Mouse (Mus musculus) central nervous system, embryonic 11.5 days (tissue): ENCODE data around the gene Rsph3b. TPM values are rescaled to one million over a fixed set of nuclear protein-coding genes. Genes with fewer than 3 reads are reported as not detected.

Experiments used
- polyA plus RNA-seq: library from polyadenylated mRNA; depleted of rRNA; stranded (reverse); fragments of >200 nt; gene quantifications from 2 replicates; pipeline ENCODE4 v1.2.3, GENCODE M21; 2012; rRNA removed

The Rsph3b gene
- 23.2 and 25.1 TPM in 2 replicates for polyA plus RNA-seq

DNA sequence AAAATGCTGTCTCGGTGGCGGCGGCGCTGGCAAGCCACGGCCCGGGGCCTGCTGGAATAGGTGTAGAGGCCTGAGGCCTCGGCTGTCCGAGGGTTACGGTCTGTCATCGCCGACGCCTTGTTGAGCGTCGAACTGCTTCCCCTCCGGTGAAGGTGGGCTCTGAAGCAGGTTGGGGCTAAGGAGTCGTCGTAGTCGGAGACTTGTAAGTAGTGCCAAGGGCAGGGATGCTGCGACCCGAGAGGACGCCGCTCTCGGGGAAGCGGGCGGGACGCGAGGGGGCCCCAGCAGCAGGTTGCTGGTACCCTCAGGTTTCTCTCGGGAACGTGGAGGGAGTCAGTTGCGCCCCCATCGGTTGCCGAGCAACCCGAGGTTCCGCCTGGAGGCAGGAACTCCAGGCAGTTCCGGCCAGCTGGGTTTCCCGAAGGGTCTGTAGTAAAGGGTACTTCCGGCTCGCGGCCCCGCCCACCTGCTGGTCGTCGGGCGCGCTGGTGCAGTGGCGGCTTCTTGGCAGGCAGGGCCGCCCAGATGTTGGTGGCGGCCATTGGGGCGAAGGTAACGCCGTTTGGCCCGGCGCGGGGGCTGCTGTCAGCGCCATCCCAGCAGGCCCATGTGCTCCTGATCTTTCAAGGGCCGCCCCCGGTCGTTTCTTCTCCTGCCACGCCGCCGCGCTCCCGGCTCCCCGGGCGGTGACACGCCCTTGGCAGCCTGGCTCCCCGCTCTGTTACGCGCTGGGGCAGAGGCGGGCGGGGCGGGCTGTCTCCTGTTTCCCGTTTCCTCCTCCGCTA lies at the start of gene Rsph3b:
Gene Rsph3b (minus strand): TSS at position 699 of the 785 bp plus-strand sequence.

DNA sequence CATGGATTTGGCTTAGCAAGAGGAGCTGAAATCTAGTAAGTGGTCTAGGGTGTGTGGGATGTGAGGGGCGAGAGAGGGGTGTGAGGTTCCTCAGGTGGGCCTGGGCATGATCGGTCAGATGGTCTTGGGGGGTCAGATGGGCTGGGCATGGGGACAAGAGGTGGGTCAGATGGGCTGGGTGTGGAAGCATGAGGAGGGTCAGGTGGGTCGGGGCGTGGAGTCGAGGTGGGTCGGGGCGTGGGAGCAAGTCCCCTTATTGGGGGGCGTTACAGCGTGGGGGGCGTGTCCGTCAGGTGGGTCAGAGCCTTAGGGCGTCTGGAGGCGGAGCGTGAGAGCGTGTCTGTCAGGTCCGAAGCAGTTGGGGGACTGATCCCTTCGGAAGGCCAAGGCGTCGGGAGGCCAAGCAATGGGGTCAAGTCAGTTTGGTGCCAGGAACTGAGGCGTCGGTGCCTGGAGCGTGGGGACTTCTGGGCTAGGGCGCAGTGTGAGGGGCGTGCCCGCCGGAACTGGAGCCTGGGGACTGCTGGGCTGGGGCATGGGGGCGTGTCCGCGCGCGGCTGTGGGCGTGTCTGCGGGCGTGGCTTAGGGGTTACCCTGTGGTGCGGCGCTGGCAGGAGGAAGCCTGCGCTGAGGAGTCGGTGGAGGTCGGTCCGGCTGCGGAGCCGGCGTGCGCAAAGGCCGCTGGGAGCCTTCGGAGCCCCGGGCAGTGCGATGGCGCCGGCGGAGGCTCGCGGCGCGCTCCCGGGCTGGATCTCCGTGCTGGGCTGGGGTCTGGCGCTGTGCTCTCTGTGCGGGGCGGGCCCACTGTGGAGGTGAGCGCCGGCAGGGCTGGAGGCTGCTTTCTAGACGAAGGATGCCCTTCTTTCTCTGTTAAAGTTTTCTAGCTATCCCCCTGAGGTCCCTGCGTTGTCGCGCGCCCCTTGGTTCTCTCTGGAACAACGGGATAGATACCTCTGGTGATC lies 30.1 kb upstream of the Rsph3b start, which contains the start of gene Gm49721:
Gene Gm49721 (plus strand): TSS at position 618 of the 962 bp plus-strand sequence.

DNA sequence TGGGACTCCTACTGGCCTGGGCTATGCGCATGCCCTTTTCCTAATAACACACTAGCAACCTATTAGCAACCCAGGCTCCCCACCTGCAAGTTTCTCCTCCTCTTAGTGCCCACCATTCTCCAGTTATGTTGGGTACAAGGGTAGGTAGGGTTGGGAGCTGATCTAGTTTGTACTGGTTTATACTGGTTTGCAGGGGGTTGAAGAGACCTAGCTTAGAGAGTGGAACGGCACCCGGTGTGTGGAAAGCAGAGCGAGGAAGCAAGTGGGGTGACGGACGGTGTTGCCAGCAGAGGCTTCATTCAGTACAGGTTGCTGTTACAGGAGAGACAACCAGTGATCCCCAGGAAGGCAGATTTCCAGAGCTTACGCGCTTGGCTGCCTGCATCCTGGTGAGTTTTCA lies 21.9 kb upstream of the Rsph3b start, which contains the start of gene Rnaset2b:
Gene Rnaset2b (plus strand): TSS at position 301 of the 400 bp plus-strand sequence.

DNA sequence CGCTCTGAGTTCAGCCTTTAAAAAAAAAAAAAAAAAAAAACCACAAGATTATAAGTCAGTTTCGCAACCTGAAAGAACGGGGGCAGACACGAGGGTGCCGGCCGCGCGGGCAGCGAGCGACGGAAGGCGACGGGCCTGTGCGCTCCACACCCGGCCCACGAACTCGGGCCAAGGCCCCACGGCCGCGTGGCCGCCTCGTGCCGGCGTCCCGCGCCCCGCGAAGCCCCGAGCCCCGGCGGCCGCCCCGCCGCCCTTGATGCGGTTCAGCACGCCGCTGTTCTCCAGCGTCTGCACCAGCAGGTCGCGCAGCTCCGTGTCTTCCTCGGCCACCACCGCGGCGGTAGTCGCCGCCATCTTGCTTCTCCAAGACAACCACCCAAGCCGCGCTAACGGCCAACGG lies 12.3 kb upstream of the Rsph3b start, which contains the start of gene Tagap1:
Gene Tagap1 (minus strand): TSS at position 381 of the 400 bp plus-strand sequence.

Other genes with a start within 250 kb of the Rsph3b start
- gene Ezr, start 165.9 kb downstream of the Rsph3b start, polyA plus RNA-seq, result 40.5 and 154 TPM in 2 replicates
- 33.7 and 52.2 TPM in 2 replicates for gene Tagap1, start 12.5 kb upstream of the Rsph3b start, polyA plus RNA-seq
- 79.8 and 109 TPM in 2 replicates for gene Rnaset2b, start 22.0 kb upstream of the Rsph3b start, polyA plus RNA-seq
- gene Gm49721, start 30.2 kb upstream of the Rsph3b start, polyA plus RNA-seq, result 0.13 and 0.56 TPM in 2 replicates
- 0.10 TPM in 1 of 2 replicates, not detected in the other for gene Gm1604a, start 76.9 kb upstream of the Rsph3b start, polyA plus RNA-seq
- gene Rps6ka2, start 221.4 kb upstream of the Rsph3b start, polyA plus RNA-seq, result 20.1 and 28.0 TPM in 2 replicates